Mouse (Mus musculus): ENCODE results near the gene Agap1. TPM values are rescaled to one million over a fixed set of nuclear protein-coding genes. Genes with fewer than 3 reads are reported as not detected.

Agap1 gene
- total and polyA plus RNA-seq, 3 experiments = 0.01 TPM; not detected in 2

DNA sequence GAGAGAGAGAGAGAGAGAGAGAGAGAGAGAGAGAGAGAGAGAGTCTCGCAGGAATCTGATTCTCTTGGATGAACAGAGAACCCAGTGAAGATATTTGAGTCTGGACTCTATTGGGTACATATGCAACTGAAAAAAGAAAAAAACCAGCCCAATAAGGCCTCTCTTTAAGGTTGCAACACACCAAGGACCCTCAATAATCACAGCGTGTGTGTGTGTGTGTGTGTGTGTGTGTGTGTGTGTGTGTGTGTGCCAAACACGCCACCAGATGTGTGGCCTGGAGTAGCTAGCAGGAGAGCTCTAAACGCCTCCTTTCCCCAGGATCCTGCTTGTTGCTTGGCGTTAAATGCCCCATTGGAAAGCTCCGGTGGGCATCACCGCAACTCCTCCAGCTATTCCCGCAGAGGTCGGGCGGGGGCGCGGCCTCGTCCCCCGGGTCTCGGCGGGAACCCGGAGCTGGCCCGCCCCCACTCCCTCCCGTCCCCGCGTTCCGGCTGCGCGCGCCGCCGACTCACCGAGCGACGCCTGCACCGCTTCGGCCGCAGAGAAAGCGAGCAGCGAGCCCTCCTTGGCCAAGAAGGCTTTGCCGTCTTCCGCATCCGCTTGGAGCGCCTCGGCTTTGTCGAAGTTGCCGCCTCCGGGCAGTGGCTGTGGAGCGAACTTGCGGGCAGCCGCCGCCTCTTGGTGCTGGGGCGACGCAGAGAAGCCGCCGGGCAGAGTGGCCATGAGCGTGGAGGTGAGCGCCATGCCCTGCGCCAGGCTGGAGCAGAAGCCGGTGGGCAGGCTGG is 475.3 kb downstream of the Agap1 start:
- Histone ChIP-seq H3K27me3 (ENCODE audit: control insufficient read depth in 1 of 2, insufficient read depth in 2 of 2, low read length in 2 of 2) (no peaks in the 10 kb centered on the region), H3K4me1 (ENCODE audit: control insufficient read depth in 1 of 2, insufficient read depth in 2 of 2, low read length in 2 of 2) (no peaks in the 10 kb centered on the region), H3K4me3 (ENCODE audit: control insufficient read depth in 1 of 2, insufficient read depth in 1 of 2, low read depth in 2 of 2, low read length in 2 of 2) (no peak overlapping the region), H3K79me2 (ENCODE audit: control insufficient read depth, insufficient read depth, low read length, poor library complexity) (no peaks in the 10 kb centered on the region), H3K27ac (ENCODE audit: control insufficient read depth, low read depth, low read length) (no peak overlapping the region), H3K9me3 (replicated peaks; ENCODE audit: insufficient read depth, low read length) (no peaks in the 10 kb centered on the region), H3K36me3 (ENCODE audit: control insufficient read depth in 1 of 2, insufficient read depth in 2 of 2, low read length in 2 of 2) (no peaks in the 10 kb centered on the region), H3K9ac (ENCODE audit: control insufficient read depth, low read depth, low read length, poor library complexity, severe bottlenecking) (no peak overlapping the region)
- no peak for DNase-seq (ENCODE audit: low read depth, low spot score)
- no peak for TF ChIP-seq HCFC1 (IDR thresholded peaks at IDR 0.05; ENCODE audit: low read depth, low read length)
- no peak for TF ChIP-seq MEF2A (IDR thresholded peaks at IDR 0.05; ENCODE audit: extremely low read depth, insufficient replicate concordance, low read depth, low read length, poor library complexity, severe bottlenecking)
- no peak for TF ChIP-seq JUND (IDR thresholded peaks at IDR 0.05; ENCODE audit: low read depth, low read length)
- TF ChIP-seq SIN3A (IDR thresholded peaks at IDR 0.05; ENCODE audit: low read length) = no peak
- no peak for TF ChIP-seq ZMIZ1 (IDR thresholded peaks at IDR 0.05; ENCODE audit: low read depth, low read length)
- no peak for TF ChIP-seq ZKSCAN1 (IDR thresholded peaks at IDR 0.05; ENCODE audit: low read depth, low read length)
- TF ChIP-seq ELF1 (IDR thresholded peaks at IDR 0.05; ENCODE audit: low read depth, low read length) = no peak
- TF ChIP-seq POLR2AphosphoS5 (IDR thresholded peaks at IDR 0.05; ENCODE audit: borderline replicate concordance, low read depth, low read length) = no peak
- TF ChIP-seq NRF1 (IDR thresholded peaks at IDR 0.05; ENCODE audit: insufficient read depth, low read depth, low read length, poor library complexity, severe bottlenecking) = no peak
- TF ChIP-seq GATA1 (IDR thresholded peaks at IDR 0.05; ENCODE audit: low read depth, low read length) = no peak
- TF ChIP-seq EP300 (IDR thresholded peaks at IDR 0.05; ENCODE audit: low read depth in 1 of 2, low read length in 2 of 2) = no peak

DNA sequence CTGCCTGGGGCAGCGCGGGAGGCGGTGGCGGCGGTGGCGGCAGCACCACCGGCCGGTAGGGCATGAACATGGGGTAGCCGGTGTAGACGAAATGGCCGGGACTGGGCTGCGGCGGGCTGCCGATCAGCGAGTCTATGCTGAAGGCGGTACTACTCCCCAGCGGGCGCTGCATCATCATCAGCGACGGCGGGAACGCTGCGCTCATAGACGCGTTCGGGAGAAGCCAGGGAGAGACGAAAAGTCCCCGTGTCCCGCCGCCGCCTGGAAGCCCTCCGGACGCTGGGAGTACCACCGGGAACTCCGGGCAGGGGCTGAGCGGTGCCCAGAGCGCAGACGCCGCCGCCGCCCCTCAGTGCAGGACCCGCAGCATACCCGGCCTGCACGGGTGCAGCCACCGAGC is 475.9 kb downstream of the Agap1 start:
- H3K27ac ChIP-seq (ENCODE audit: control insufficient read depth, low read depth, low read length) = no peak overlapping the region
- H3K36me3 ChIP-seq (ENCODE audit: control insufficient read depth in 1 of 2, insufficient read depth in 2 of 2, low read length in 2 of 2) = no peaks in the 10 kb centered on the region
- TF ChIP-seq ZC3H11A (IDR thresholded peaks at IDR 0.05; ENCODE audit: low read depth, low read length) = no peak
- TF ChIP-seq ZKSCAN1 (IDR thresholded peaks at IDR 0.05; ENCODE audit: low read depth, low read length) = no peak
- no peak for TF ChIP-seq GATA1 (IDR thresholded peaks at IDR 0.05; ENCODE audit: low read depth, low read length)
- no peak for TF ChIP-seq NRF1 (IDR thresholded peaks at IDR 0.05; ENCODE audit: insufficient read depth, low read depth, low read length, poor library complexity, severe bottlenecking)
- TF ChIP-seq ELF1 (IDR thresholded peaks at IDR 0.05; ENCODE audit: low read depth, low read length) = no peak
- no peaks in the 10 kb centered on the region for H3K79me2 ChIP-seq (ENCODE audit: control insufficient read depth, insufficient read depth, low read length, poor library complexity)
- H3K4me3 ChIP-seq (ENCODE audit: control insufficient read depth in 1 of 2, insufficient read depth in 1 of 2, low read depth in 2 of 2, low read length in 2 of 2) = no peak overlapping the region
- no peak for DNase-seq (ENCODE audit: low read depth, low spot score)
- H3K9ac ChIP-seq (ENCODE audit: control insufficient read depth, low read depth, low read length, poor library complexity, severe bottlenecking) = no peak overlapping the region
- no peaks in the 10 kb centered on the region for H3K27me3 ChIP-seq (ENCODE audit: control insufficient read depth in 1 of 2, insufficient read depth in 2 of 2, low read length in 2 of 2)
- H3K4me1 ChIP-seq (ENCODE audit: control insufficient read depth in 1 of 2, insufficient read depth in 2 of 2, low read length in 2 of 2) = no peaks in the 10 kb centered on the region
- H3K9me3 ChIP-seq (replicated peaks; ENCODE audit: insufficient read depth, low read length) = no peaks in the 10 kb centered on the region

Data from MEL (cell line).